28 mouse cellular contexts compared by ENCODE assay signal in genomic region chr10:6043358-6043757, GRCm38 (mm10).
DNase-seq lines count a peak whose midpoint lies in the region; ATAC-seq and TF ChIP-seq lines count a peak whose summit lies in the region.
"Had no signal": no experiment of that assay in that cellular context is flagged by ENCODE, and none has a peak within 500 bp of the region (broad histone marks: within the 10 kb centered on the region; RNA-seq: fewer than 3 reads in every experiment).

No protein-coding gene starts in this region.

- no peak for TF ChIP-seq CTCF in midbrain, postnatal 0 days (IDR thresholded peaks at IDR 0.05)

- H3K9ac ChIP-seq in forebrain, embryonic 13.5 days, result no peak overlapping the region
- no peak overlapping the region for H3K9ac ChIP-seq in forebrain, embryonic 16.5 days (replicated peaks; ENCODE audit: low read depth, low read length)
- no peak overlapping the region for H3K9ac ChIP-seq in forebrain, embryonic 11.5 days (ENCODE audit: low read length)
- H3K9ac ChIP-seq in midbrain, embryonic 14.5 days (replicated peaks; ENCODE audit: low read length), result no peak overlapping the region
- no peak overlapping the region for H3K9ac ChIP-seq in midbrain, postnatal 0 days (replicated peaks; ENCODE audit: low read length, poor library complexity, severe bottlenecking)
- H3K9ac ChIP-seq: embryonic facial prominence, embryonic 12.5 days; embryonic facial prominence, embryonic 15.5 days; heart, embryonic 13.5 days; hindbrain, embryonic 14.5 days had no signal

- no peak overlapping the region for H3K27ac ChIP-seq in forebrain, embryonic 13.5 days
- no peak overlapping the region for H3K27ac ChIP-seq in forebrain, embryonic 10.5 days
- no peak overlapping the region for H3K27ac ChIP-seq in forebrain, embryonic 16.5 days (ENCODE audit: low read length)
- no peak overlapping the region for H3K27ac ChIP-seq in forebrain, embryonic 11.5 days (ENCODE audit: low read depth, low read length)
- no peak overlapping the region for H3K27ac ChIP-seq in midbrain, embryonic 14.5 days (replicated peaks; ENCODE audit: low read depth, low read length)
- no peak overlapping the region for H3K27ac ChIP-seq in midbrain, postnatal 0 days (ENCODE audit: low read depth, low read length)
- H3K27ac ChIP-seq: embryonic facial prominence, embryonic 12.5 days; embryonic facial prominence, embryonic 15.5 days; heart, adult 2 months; heart, embryonic 10.5 days; heart, embryonic 13.5 days; hindbrain, embryonic 14.5 days; hindbrain, postnatal 0 days had no signal

- H3K36me3 ChIP-seq in forebrain, embryonic 13.5 days (ENCODE audit: poor library complexity, severe bottlenecking), result no peaks in the 10 kb centered on the region
- H3K36me3 ChIP-seq in forebrain, embryonic 10.5 days (replicated peaks), result no peaks in the 10 kb centered on the region
- no peaks in the 10 kb centered on the region for H3K36me3 ChIP-seq in forebrain, embryonic 16.5 days (ENCODE audit: control insufficient read depth, insufficient read depth)
- no peaks in the 10 kb centered on the region for H3K36me3 ChIP-seq in forebrain, embryonic 11.5 days (ENCODE audit: control insufficient read depth, insufficient read depth, low read length)
- H3K36me3 ChIP-seq in midbrain, embryonic 14.5 days (ENCODE audit: control insufficient read depth, insufficient read depth, low read length), result no peaks in the 10 kb centered on the region
- no peaks in the 10 kb centered on the region for H3K36me3 ChIP-seq in midbrain, postnatal 0 days (ENCODE audit: insufficient read depth, low read length)
- H3K36me3 ChIP-seq: embryonic facial prominence, embryonic 12.5 days; embryonic facial prominence, embryonic 15.5 days; G1E; heart, embryonic 10.5 days; heart, embryonic 13.5 days had no signal

- no peak overlapping the region for H3K4me3 ChIP-seq in forebrain, embryonic 13.5 days
- H3K4me3 ChIP-seq in forebrain, embryonic 10.5 days, result no peak overlapping the region
- H3K4me3 ChIP-seq in forebrain, embryonic 16.5 days (replicated peaks; ENCODE audit: low read length), result no peak overlapping the region
- H3K4me3 ChIP-seq in forebrain, embryonic 11.5 days (ENCODE audit: low read depth, low read length), result no peak overlapping the region
- H3K4me3 ChIP-seq in midbrain, embryonic 14.5 days (replicated peaks; ENCODE audit: low read depth, low read length), result no peak overlapping the region
- H3K4me3 ChIP-seq in midbrain, postnatal 0 days (ENCODE audit: low read depth, low read length), result no peak overlapping the region
- H3K4me3 ChIP-seq: embryonic facial prominence, embryonic 12.5 days; embryonic facial prominence, embryonic 15.5 days; heart, adult 2 months; heart, embryonic 10.5 days; heart, embryonic 13.5 days had no signal

- 61% methylated on average over 5 of the region's 5 CpGs for WGBS in forebrain, embryonic 13.5 days
- WGBS in forebrain, embryonic 10.5 days, result 76% methylated on average over 5 of the region's 5 CpGs
- 48% methylated on average over 5 of the region's 5 CpGs for WGBS in forebrain, embryonic 16.5 days
- 78% methylated on average over 5 of the region's 5 CpGs for WGBS in forebrain, embryonic 11.5 days
- WGBS in midbrain, embryonic 14.5 days, result 68% methylated on average over 5 of the region's 5 CpGs
- 71% methylated on average over 5 of the region's 5 CpGs for WGBS in midbrain, postnatal 0 days

- peak; percentile 71 for ATAC-seq in forebrain, embryonic 13.5 days
- ATAC-seq in forebrain, embryonic 16.5 days, result peak; percentile 64
- ATAC-seq in forebrain, embryonic 11.5 days (replicated peaks; ENCODE audit: low FRiP score), result no peak
- no peak for ATAC-seq in midbrain, embryonic 14.5 days (ENCODE audit: low FRiP score, low TSS enrichment)
- no peak for ATAC-seq in midbrain, postnatal 0 days (ENCODE audit: low FRiP score)
- ATAC-seq: hindbrain, postnatal 0 days; inflammation-experienced regulatory T-cells, adult 6 months; intestine, embryonic 16.5 days had no signal

- H3K27me3 ChIP-seq in forebrain, embryonic 13.5 days, result no peaks in the 10 kb centered on the region
- no peaks in the 10 kb centered on the region for H3K27me3 ChIP-seq in forebrain, embryonic 10.5 days (ENCODE audit: poor library complexity, severe bottlenecking)
- H3K27me3 ChIP-seq in forebrain, embryonic 16.5 days (replicated peaks; ENCODE audit: control insufficient read depth, insufficient read depth, low read length), result no peaks in the 10 kb centered on the region
- no peaks in the 10 kb centered on the region for H3K27me3 ChIP-seq in forebrain, embryonic 11.5 days (ENCODE audit: control insufficient read depth, insufficient read depth, low read length)
- no peaks in the 10 kb centered on the region for H3K27me3 ChIP-seq in midbrain, embryonic 14.5 days (ENCODE audit: control insufficient read depth, insufficient read depth, low read length)
- H3K27me3 ChIP-seq in midbrain, postnatal 0 days (ENCODE audit: insufficient read depth, low read length), result no peaks in the 10 kb centered on the region
- H3K27me3 ChIP-seq: CH12.LX; embryonic facial prominence, embryonic 12.5 days; embryonic facial prominence, embryonic 15.5 days; heart, embryonic 13.5 days had no signal

- H3K4me1 ChIP-seq in forebrain, embryonic 13.5 days, result peaks cover 3% of the 10 kb centered on the region; the same call in 1 of the 2 replicates
- H3K4me1 ChIP-seq in forebrain, embryonic 10.5 days, result no peaks in the 10 kb centered on the region
- no peaks in the 10 kb centered on the region for H3K4me1 ChIP-seq in forebrain, embryonic 16.5 days (replicated peaks; ENCODE audit: control insufficient read depth, insufficient read depth, low read length)
- H3K4me1 ChIP-seq in forebrain, embryonic 11.5 days (replicated peaks; ENCODE audit: control insufficient read depth, insufficient read depth, low read length), result no peaks in the 10 kb centered on the region
- no peaks in the 10 kb centered on the region for H3K4me1 ChIP-seq in midbrain, embryonic 14.5 days (ENCODE audit: control insufficient read depth, insufficient read depth, low read length)
- no peaks in the 10 kb centered on the region for H3K4me1 ChIP-seq in midbrain, postnatal 0 days (ENCODE audit: insufficient read depth, low read length)
- H3K4me1 ChIP-seq: embryonic facial prominence, embryonic 12.5 days; embryonic facial prominence, embryonic 15.5 days; heart, embryonic 10.5 days; heart, embryonic 13.5 days had no signal

- no peak for DNase-seq in forebrain, embryonic 10.5 days (ENCODE audit: extremely low spot score, low spot score)
- DNase-seq in forebrain, embryonic 11.5 days (ENCODE audit: low spot score), result no peak
- peak; percentile 14 for DNase-seq in midbrain, embryonic 14.5 days
- no peak for DNase-seq in midbrain, postnatal 0 days (ENCODE audit: low spot score)
- no peak for DNase-seq in layer of hippocampus, adult 8-10 months (ENCODE audit: low spot score in 2 of 2)
- DNase-seq: adrenal gland, adult 2 months; adrenal gland, postnatal 14 days; B cell, adult 2 months; cerebellum, adult 11-12 months; cerebellum, adult 8-10 months; cerebellum, postnatal 14 days; gastrocnemius, postnatal 10 days; gastrocnemius, postnatal 36 days; heart, adult 2 months; heart, postnatal 14 days; heart, postnatal 4 days had no signal

- H3K4me2 ChIP-seq in forebrain, embryonic 13.5 days, result no peak overlapping the region
- no peak overlapping the region for H3K4me2 ChIP-seq in forebrain, embryonic 16.5 days (ENCODE audit: low read length)
- H3K4me2 ChIP-seq in forebrain, embryonic 11.5 days (ENCODE audit: low read depth, low read length, severe bottlenecking), result no peak overlapping the region
- no peak overlapping the region for H3K4me2 ChIP-seq in midbrain, embryonic 14.5 days (ENCODE audit: low read length)
- no peak overlapping the region for H3K4me2 ChIP-seq in midbrain, postnatal 0 days (ENCODE audit: low read depth, low read length, poor library complexity, severe bottlenecking)
- H3K4me2 ChIP-seq: embryonic facial prominence, embryonic 12.5 days; embryonic facial prominence, embryonic 15.5 days; heart, embryonic 13.5 days; hindbrain, embryonic 14.5 days had no signal

- no peaks in the 10 kb centered on the region for H3K9me3 ChIP-seq in forebrain, embryonic 13.5 days (replicated peaks)
- H3K9me3 ChIP-seq in forebrain, embryonic 10.5 days, result no peaks in the 10 kb centered on the region
- H3K9me3 ChIP-seq in forebrain, embryonic 16.5 days (ENCODE audit: control insufficient read depth, low read length), result no peaks in the 10 kb centered on the region
- no peaks in the 10 kb centered on the region for H3K9me3 ChIP-seq in forebrain, embryonic 11.5 days (ENCODE audit: control insufficient read depth, low read length)
- no peaks in the 10 kb centered on the region for H3K9me3 ChIP-seq in midbrain, embryonic 14.5 days (ENCODE audit: control insufficient read depth, low read length)
- H3K9me3 ChIP-seq in midbrain, postnatal 0 days (ENCODE audit: low read length), result no peaks in the 10 kb centered on the region
- H3K9me3 ChIP-seq: embryonic facial prominence, embryonic 12.5 days; embryonic facial prominence, embryonic 15.5 days; G1E; heart, embryonic 10.5 days; heart, embryonic 13.5 days had no signal

Comparison
In these comparisons a context has a peak if more than half of its experiments do, and no peak if none do; other contexts are left out.
1. ATAC-seq: peak in forebrain, embryonic 13.5 days (single experiment) and forebrain, embryonic 16.5 days (single experiment); none in forebrain, embryonic 11.5 days (single experiment), midbrain, embryonic 14.5 days (single experiment) and midbrain, postnatal 0 days (single experiment).